Mouse (Mus musculus): ENCODE data around the gene Cadm1.

DNA sequence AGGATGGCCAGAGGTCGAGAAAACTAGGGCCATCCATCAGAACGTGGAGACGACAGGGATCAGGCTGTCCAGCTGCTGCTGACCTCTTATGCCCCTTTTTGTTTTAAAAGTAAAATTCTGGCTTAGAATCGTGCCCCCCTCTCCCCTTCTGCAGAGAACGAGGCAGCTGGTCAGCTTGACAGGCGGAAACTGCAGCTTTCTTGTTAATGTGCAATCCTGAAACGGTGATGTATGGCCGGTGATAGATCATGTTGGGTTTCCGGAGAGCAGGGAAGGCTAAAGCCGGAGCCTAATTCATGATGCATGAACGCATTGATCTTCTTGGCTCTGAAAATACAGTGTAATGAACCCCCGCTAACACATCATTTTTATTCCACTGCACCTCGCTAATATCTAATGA, 24.0 kb upstream of the Cadm1 start:
- TF ChIP-seq CTCF (IDR thresholded peaks at IDR 0.05; ENCODE audit: low read depth, low read length) (no peak), POLR2A (IDR thresholded peaks at IDR 0.05; ENCODE audit: insufficient read depth, low read length) (no peak)

All from ES-Bruce4 (cell line).